Mouse (Mus musculus) gonadal fat pad, adult 2 months (tissue): ENCODE data around the gene Fli1. TPM values are rescaled to one million over a fixed set of nuclear protein-coding genes. Genes with fewer than 3 reads are reported as not detected.

Source experiments
- DNase-seq: peaks from one replicate; pipeline ENCODE4 v3.0.0-alpha.2; 2012; ENCODE audit warnings: low read depth
- polyA plus RNA-seq: library from polyadenylated mRNA; depleted of rRNA; stranded (reverse); fragments of >200 nt; gene quantifications from 2 replicates; pipeline ENCODE4 v1.2.3, GENCODE M21; 2012

Gene Fli1
- polyA plus RNA-seq, 1 experiment: 10.4 TPM

DNA sequence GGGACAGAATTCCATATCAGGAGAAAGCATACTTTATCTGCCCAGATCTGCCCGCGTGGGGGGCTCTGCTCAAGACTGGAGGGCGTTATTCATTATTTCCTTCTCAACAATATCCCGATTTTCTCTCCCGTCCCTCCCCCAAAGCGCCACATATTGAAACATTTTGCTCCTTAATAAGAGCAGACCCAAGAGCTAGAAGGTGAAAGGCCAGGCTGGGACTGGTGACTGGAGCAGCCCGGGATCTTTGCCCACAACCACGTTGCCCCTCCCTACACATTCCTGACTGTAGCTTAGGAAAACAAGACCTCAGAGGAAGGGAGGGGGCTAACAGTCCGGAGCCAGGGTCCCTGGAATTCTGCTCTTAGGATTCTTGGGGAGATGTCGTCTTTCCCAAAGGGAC, 7.9 kb upstream of the Fli1 start:
- DNase-seq: no peak

DNA sequence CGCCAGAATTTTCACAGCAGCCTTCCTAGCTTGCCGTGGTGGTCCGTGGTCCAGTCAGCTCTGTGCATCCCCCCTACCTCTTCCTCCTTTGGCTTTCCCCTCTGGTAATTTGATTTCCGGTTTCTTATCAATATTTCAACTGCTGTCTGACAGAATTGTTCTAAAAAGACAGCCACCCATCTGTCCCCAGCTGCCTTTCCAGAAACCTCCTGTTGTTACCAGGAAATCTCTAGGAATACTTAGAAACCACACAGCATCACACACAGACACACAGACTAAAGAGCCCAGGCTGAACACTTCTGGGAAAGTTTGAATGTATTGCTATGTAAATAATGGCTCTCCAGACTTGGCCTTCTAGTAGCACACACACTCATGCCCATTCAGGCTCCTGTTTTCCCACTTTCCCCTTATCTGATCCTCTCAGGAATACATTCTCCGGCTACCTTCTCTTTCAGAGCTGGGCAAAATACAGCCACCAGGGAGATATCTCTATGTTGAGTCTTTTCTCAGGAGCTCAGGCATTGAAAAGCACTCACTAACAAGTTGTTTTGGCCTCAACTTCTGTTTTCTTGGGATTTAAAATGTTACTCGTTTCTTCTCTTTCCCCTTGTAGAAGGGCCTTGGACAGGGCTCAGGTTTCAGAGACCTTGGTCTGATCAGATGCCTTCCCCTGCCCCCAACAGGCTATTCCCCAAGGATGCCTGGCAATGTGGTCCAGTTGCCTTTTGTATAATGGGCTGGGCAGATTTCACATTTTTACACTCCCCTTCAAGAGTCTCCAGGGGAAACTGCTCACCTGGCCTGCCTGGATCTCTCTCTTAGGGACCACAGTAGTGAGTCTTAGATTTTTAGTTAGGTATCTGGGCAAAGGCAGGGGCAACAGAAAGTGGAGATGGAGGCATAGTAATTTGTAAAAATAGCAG, 7.1 kb upstream of the Fli1 start:
- no peak for DNase-seq

DNA sequence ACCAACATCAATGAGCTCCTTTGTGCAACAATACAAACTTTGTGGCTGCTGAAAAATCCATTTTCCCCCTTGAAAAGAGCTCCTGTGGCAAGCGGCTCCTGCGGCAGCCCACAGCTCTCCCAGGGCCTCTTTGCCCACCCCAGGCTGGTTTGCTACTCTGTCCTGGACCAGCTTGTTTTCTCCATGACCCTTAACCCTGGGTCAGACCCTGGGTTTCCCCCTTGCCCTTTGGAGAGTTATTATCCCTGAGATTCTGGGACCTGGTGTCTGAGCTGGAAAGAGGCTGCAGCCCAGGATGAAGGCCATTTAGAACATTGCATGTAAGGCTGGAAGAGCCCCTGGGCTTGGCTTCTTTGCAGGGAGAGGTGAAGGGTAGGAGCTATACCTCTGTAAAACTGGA, 4.1 kb upstream of the Fli1 start:
- no peak for DNase-seq

- no peak for DNase-seq
These were observed 2.3 kb upstream of the Fli1 start for GRCm38 (mm10) chr9:32544731-32545661.

- no peak for DNase-seq
These were observed 1.4 kb upstream of the Fli1 start for GRCm38 (mm10) chr9:32543923-32544575.

DNA sequence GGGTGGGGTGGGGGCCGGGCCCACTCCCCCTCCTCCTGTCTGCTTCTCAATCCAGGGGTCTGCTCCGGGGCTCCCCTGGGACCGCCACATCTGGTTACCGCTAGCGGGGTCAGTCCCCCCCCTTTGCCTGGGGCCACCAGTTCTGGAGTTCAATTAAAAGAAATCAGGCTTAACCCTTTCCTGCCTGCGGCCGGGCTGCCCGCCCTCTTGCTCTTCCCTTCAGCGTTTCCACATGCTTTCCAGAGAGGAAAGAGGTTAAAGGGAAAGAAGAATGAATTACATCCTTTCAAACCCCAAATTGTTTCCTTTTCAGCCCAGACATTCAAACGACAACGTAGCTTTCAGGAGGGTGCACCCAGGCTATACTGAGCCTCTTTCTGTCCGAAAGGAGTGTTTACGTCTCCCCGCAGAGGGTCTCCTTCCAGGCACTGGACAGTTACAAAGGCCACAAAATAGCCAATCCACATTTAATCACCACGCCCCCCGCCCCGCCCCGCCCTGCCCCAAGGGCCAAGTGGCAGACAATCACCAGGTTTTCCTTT, 450 bp upstream of the Fli1 start:
- DNase-seq: no peak

- no peak for DNase-seq
These were observed 1.3 kb downstream of the Fli1 start for GRCm38 (mm10) chr9:32541223-32541901.

DNA sequence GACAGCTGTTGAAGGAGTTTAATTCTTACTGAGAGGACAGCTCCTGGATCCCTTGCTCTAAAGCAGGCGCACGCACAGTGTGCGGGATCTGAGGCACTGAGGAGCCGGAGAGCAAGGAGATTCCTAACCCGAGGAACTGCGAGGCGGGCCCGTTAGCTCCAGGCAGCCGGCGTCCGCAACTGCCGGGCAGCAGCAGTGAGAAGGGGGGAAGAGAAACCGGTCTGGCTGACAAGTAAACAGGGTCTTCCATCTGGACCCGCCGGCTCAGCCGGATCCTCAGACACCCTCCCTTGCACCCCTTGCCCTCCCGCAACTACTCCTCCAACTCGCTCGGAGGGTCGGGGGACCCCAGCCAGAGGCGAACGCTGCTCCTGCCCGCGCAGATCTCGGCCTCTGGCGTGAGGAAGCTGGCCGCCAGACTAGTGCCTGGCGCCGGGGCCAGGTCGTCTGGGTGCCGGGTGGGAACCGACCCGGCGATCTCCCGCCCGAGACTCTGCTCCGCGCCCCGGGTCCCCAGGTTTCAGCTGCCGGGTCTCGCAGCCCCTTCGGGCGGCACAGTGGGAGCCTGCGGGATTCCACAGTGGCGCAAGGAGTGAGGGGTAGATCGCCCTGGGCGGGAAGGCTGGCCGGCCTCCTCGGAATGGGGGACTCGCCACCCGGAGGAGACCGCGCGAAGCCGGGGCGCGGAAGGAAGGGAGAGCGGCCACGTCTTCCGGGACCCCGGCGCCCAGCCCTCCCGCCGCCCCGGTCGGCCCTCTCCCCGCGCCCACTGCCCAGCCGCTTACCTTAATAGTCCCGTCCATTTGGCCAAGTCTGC, 2.0 kb downstream of the Fli1 start:
- DNase-seq: no peak

- no peak for DNase-seq
These were observed 2.6 kb downstream of the Fli1 start for GRCm38 (mm10) chr9:32540061-32540405.

- DNase-seq: no peak
These were observed 3.3 kb downstream of the Fli1 start for GRCm38 (mm10) chr9:32539321-32539761.

- no peak for DNase-seq
These were observed 4.5 kb downstream of the Fli1 start for GRCm38 (mm10) chr9:32538124-32538523.

- DNase-seq: no peak
These were observed 5.0 kb downstream of the Fli1 start for GRCm38 (mm10) chr9:32537706-32538105.

- DNase-seq: no peak
These were observed 7.3 kb downstream of the Fli1 start for GRCm38 (mm10) chr9:32535201-32535955.

DNA sequence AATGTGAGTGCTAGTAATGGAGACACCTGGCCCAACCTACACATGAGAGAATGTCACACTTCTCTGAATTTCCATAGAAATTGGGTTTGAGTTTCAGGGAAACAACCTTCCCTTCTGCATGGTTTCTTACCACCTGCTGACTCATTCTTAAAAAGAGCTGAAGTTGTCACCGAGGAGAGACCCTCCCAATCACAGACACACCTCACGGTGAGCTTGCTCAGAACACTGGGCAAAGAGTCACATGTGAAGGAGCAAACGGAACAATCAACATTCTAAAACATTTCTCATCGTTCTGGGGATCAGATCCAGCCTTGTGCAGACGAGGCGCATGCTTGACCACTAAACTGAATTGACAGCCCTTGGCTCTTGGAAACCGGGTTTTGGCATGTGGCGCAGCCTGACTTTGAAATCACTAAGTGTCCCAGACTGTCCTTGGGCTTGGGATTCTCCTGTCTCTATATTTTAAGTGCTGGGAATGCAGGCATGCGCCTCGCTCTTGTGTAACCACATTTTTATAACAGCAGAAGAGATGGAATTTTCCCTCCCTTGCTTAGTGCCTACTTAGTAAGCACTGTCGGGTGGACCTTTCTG, 8.5 kb downstream of the Fli1 start:
- no peak for DNase-seq

- no peak for DNase-seq
These were observed 11.1 kb downstream of the Fli1 start for GRCm38 (mm10) chr9:32531588-32531987.

DNA sequence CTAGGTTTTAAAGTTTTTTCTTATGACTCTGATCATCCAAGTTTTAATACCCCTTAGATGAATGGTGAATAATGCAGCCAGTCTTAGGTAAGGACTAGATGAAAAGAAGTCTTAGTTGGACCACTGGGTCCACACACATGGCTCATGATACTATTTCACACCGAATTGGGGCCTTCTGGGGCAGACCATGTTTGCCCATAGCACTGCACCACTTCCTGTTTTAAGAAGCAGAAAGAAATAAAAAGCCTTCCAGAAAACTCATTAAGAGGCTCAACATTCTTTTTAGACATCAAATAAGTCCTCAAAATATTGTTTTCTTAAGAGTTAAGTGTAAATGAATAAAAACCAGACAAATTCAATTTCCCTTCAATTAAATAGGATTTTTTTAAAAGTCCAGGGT, 11.7 kb downstream of the Fli1 start:
- DNase-seq: no peak

DNA sequence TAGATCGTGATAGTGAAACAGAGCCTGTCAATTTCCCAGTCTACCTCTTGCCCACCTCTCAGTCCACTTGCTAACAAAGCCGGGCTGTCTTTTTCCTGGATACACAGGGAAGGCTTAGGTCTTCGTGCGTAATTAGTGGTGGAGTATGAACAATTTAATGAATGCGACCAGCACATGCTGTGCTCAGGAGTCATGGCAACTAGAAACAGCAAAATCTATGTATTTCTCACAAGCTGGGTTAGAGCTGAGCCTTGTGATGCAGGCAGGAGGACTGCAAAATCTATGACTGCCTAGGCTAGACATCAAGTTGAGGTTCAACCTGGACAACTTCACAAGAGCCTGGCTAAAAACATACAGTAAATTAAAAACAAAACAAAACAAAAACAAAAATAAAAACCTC, 12.5 kb downstream of the Fli1 start:
- no peak for DNase-seq

DNA sequence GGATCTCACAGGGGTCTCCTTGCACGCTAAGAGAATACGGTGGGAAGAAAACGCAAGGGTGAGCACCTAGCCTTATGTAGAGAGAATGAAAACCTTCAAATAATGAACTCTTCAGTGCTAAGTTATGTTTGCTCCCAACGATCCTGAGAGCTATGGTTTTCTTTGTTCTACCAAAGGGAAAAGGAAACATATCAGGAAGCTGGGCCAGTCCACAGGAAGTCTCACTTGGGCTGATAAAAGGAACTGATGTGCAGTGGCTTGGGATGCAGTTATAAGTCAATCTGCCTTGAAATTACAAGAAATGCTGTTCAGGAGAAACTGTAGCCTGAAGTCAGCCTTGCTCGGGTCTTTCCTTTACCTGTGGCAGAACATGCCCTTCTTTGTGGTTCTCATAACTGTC, 13.1 kb downstream of the Fli1 start:
- no peak for DNase-seq

DNA sequence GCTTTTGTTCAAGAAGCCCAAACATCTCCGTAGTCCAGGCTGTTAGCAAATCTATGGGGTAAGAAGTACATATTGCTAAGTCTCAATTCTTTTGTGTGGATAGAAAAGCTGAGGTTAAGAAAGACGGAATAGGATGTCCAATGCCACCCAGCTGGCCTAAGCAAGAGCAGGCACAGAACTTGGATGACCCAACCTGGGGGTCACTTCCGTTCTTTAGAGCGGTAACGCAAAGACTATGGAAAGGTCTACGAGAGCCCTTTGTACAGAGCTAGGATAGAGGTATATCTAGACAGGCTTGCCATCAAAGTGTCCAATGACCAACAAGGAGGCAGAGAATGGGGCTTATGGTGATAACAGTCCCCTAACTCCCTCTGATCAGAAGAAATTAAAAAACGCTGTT, 15.3 kb downstream of the Fli1 start:
- no peak for DNase-seq
